8 mouse cellular contexts compared by ENCODE assay signal in the genomic region with DNA sequence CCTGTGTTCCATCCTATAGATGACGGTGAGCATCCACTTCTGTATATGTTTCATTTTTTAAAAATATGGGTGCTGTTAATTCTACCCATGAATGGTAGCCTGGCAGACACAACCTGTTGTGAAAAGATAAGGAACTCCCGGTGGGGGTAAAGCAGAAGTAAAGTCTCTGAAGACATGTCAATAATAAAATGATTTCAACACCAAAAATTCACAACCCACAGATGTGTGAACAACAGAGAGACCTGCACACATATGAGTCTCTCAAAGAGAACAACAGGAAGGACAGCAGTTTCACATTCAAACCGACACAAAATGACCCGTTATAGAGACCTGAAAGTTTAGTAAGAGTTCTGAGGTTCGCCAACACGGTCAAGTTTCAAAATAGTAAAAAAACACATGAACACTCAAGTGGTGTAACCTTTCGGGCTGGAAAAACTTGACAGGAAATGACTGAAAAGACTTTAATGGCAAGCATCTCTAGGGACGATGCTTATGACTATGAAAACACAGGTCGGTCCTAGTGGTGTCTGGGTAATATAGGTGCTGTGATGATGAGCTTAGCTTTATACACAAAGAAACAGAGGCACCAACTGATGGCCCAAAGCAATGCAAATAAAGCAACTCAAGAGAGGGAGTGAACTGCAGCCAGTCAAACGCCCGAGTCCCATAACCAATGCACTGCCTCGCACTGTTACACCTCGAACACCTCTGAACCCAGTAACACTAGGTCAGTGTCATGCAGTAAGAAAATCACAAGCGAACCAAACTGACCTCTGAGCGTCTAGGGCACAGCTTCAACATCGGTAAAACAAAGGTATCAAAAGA. TPM values are rescaled to one million over a fixed set of nuclear protein-coding genes. Genes with fewer than 3 reads are reported as not detected.
A peak's percentile ranks its signal among the peaks of the same experiment; 100 is the strongest.
DNase-seq lines count a peak whose midpoint lies in the region; ATAC-seq and TF ChIP-seq lines count a peak whose summit lies in the region.

No protein-coding gene starts in this region.

- no peak for ATAC-seq in kidney, embryonic 14.5 days (ENCODE audit: low FRiP score, low TSS enrichment)
- no peak for ATAC-seq in intestine, embryonic 14.5 days (replicated peaks; ENCODE audit: low FRiP score, low TSS enrichment, low read depth)
- ATAC-seq in midbrain, postnatal 0 days (ENCODE audit: low FRiP score) = no peak

- H3K4me2 ChIP-seq in kidney, embryonic 14.5 days (replicated peaks; ENCODE audit: low read depth, low read length) = peak overlapping the region; percentile 89
- peak overlapping the region; percentile 93 for H3K4me2 ChIP-seq in intestine, embryonic 14.5 days (ENCODE audit: low read length)
- peak overlapping the region; percentile 95 for H3K4me2 ChIP-seq in midbrain, postnatal 0 days (ENCODE audit: low read depth, low read length, poor library complexity, severe bottlenecking)

- peaks cover 11% of the 10 kb centered on the region for H3K4me1 ChIP-seq in kidney, embryonic 14.5 days (ENCODE audit: control insufficient read depth, insufficient read depth, low read length)
- H3K4me1 ChIP-seq in cortical plate, adult 2 months (ENCODE audit: control insufficient read depth, insufficient read depth, low read length) = peaks cover 7% of the 10 kb centered on the region
- peaks cover 9% of the 10 kb centered on the region for H3K4me1 ChIP-seq in intestine, embryonic 14.5 days (replicated peaks; ENCODE audit: control insufficient read depth, insufficient read depth, low read length)
- H3K4me1 ChIP-seq in midbrain, postnatal 0 days (ENCODE audit: insufficient read depth, low read length) = peaks cover 12% of the 10 kb centered on the region

- no peaks in the 10 kb centered on the region for H3K9me3 ChIP-seq in kidney, embryonic 14.5 days (ENCODE audit: control insufficient read depth, low read length)
- no peaks in the 10 kb centered on the region for H3K9me3 ChIP-seq in intestine, embryonic 14.5 days (ENCODE audit: control insufficient read depth, low read length)
- H3K9me3 ChIP-seq in midbrain, postnatal 0 days (ENCODE audit: low read length) = no peaks in the 10 kb centered on the region

- H3K4me3 ChIP-seq in kidney, embryonic 14.5 days (ENCODE audit: low read length) = peak overlapping the region; percentile 95; the same call in 1 of the 2 replicates
- H3K4me3 ChIP-seq in cortical plate, adult 2 months (ENCODE audit: insufficient read depth, low read length) = peak overlapping the region; percentile 92
- H3K4me3 ChIP-seq in intestine, embryonic 14.5 days (ENCODE audit: low read depth, low read length) = no peak overlapping the region
- H3K4me3 ChIP-seq in midbrain, postnatal 0 days (ENCODE audit: low read depth, low read length) = peak overlapping the region; percentile 89

- H3K27ac ChIP-seq in kidney, embryonic 14.5 days (ENCODE audit: low read depth, low read length) = no peak overlapping the region
- H3K27ac ChIP-seq in cortical plate, adult 2 months (ENCODE audit: insufficient read depth, low read length) = no peak overlapping the region
- H3K27ac ChIP-seq in intestine, embryonic 14.5 days (ENCODE audit: low read depth) = no peak overlapping the region
- H3K27ac ChIP-seq in midbrain, postnatal 0 days (ENCODE audit: low read depth, low read length) = no peak overlapping the region

- 79% methylated on average over 16 of the region's 16 CpGs for WGBS in kidney, embryonic 14.5 days
- WGBS in intestine, embryonic 14.5 days = 83% methylated on average over 16 of the region's 16 CpGs
- WGBS in midbrain, postnatal 0 days = 85% methylated on average over 16 of the region's 16 CpGs

- H3K9ac ChIP-seq in kidney, embryonic 14.5 days (ENCODE audit: low read depth, low read length) = no peak overlapping the region
- no peak overlapping the region for H3K9ac ChIP-seq in intestine, embryonic 14.5 days (ENCODE audit: low read length)
- no peak overlapping the region for H3K9ac ChIP-seq in midbrain, postnatal 0 days (replicated peaks; ENCODE audit: low read length, poor library complexity, severe bottlenecking)

- no peak for TF ChIP-seq POLR2A in cortical plate, adult 2 months (IDR thresholded peaks at IDR 0.05; ENCODE audit: extremely low read depth, insufficient read depth, low read length)

- TF ChIP-seq CTCF in cortical plate, adult 2 months (IDR thresholded peaks at IDR 0.05; ENCODE audit: extremely low read depth, insufficient read depth, low read length) = no peak
- TF ChIP-seq CTCF in midbrain, postnatal 0 days (IDR thresholded peaks at IDR 0.05) = no peak

- DNase-seq in kidney, adult 9 months = no peak
- no peak for DNase-seq in intestine, embryonic 14.5 days (ENCODE audit: low spot score)
- no peak for DNase-seq in midbrain, postnatal 0 days (ENCODE audit: low spot score)
- no peak for DNase-seq in adipocyte (ENCODE audit: low spot score)
- DNase-seq in kidney, postnatal 4 days = no peak
- no peak for DNase-seq in Muller cell, postnatal 12 days (ENCODE audit: inconsistent ontology term)

- H3K27me3 ChIP-seq in kidney, embryonic 14.5 days (ENCODE audit: control insufficient read depth, insufficient read depth, low read length) = no peaks in the 10 kb centered on the region
- no peaks in the 10 kb centered on the region for H3K27me3 ChIP-seq in intestine, embryonic 14.5 days (replicated peaks; ENCODE audit: control insufficient read depth, insufficient read depth, low read length)
- H3K27me3 ChIP-seq in midbrain, postnatal 0 days (ENCODE audit: insufficient read depth, low read length) = no peaks in the 10 kb centered on the region

- peaks cover 12% of the 10 kb centered on the region for H3K36me3 ChIP-seq in kidney, embryonic 14.5 days (ENCODE audit: control insufficient read depth, insufficient read depth, low read length)
- peaks cover 19% of the 10 kb centered on the region for H3K36me3 ChIP-seq in intestine, embryonic 14.5 days (ENCODE audit: control insufficient read depth, insufficient read depth, low read length)
- peaks cover 10% of the 10 kb centered on the region; the same call in 1 of the 2 replicates for H3K36me3 ChIP-seq in midbrain, postnatal 0 days (ENCODE audit: insufficient read depth, low read length)

RNA-seq across cellular contexts. Expression of a gene that starts 1.7 kb away (rescaled TPM):
- 153 and 212 TPM in 2 replicates for polyA plus RNA-seq in kidney, embryonic 14.5 days (2014; fragmentation: Nextera tagmentation; extraction: Ambion mirVana)
- 71.3 and 74.5 TPM in 2 replicates for polyA plus RNA-seq in cortical plate, adult 2 months (2012; rRNA removed)
- polyA plus RNA-seq in intestine, embryonic 14.5 days (2014; fragmentation: Nextera tagmentation; extraction: Ambion mirVana) = 144 and 149 TPM in 2 replicates
- total RNA-seq in midbrain, postnatal 0 days (2014; rRNA removed) = 17.9 and 28.6 TPM in 2 replicates
- polyA plus RNA-seq in midbrain, postnatal 0 days (2015; fragmentation: Nextera tagmentation; extraction: Ambion mirVana) = 62.9 and 64.3 TPM in 2 replicates

RNA-seq across cellular contexts. Expression of a gene that starts 1.7 kb away (rescaled TPM):
- 8.4 and 15.7 TPM in 2 replicates for polyA plus RNA-seq in kidney, embryonic 14.5 days (2014; fragmentation: Nextera tagmentation; extraction: Ambion mirVana)
- polyA plus RNA-seq in cortical plate, adult 2 months (2012; rRNA removed) = 66.9 and 70.4 TPM in 2 replicates
- 13.5 TPM in 2 replicates for polyA plus RNA-seq in intestine, embryonic 14.5 days (2014; fragmentation: Nextera tagmentation; extraction: Ambion mirVana)
- total RNA-seq in midbrain, postnatal 0 days (2014; rRNA removed) = 101 and 104 TPM in 2 replicates
- 31.7 and 33.8 TPM in 2 replicates for polyA plus RNA-seq in midbrain, postnatal 0 days (2015; fragmentation: Nextera tagmentation; extraction: Ambion mirVana)

RNA-seq across cellular contexts. Expression of a gene that starts 27.1 kb away (rescaled TPM):
- 44.1 and 47.0 TPM in 2 replicates for polyA plus RNA-seq in kidney, embryonic 14.5 days (2014; fragmentation: Nextera tagmentation; extraction: Ambion mirVana)
- polyA plus RNA-seq in cortical plate, adult 2 months (2012; rRNA removed) = 64.0 and 69.9 TPM in 2 replicates
- 40.0 and 40.8 TPM in 2 replicates for polyA plus RNA-seq in intestine, embryonic 14.5 days (2014; fragmentation: Nextera tagmentation; extraction: Ambion mirVana)
- 43.2 and 70.1 TPM in 2 replicates for total RNA-seq in midbrain, postnatal 0 days (2014; rRNA removed)
- polyA plus RNA-seq in midbrain, postnatal 0 days (2015; fragmentation: Nextera tagmentation; extraction: Ambion mirVana) = 23.0 and 29.2 TPM in 2 replicates
